Mouse (Mus musculus) heart, postnatal 25 days (tissue): ENCODE measurements at regions not wholly inside any gene's neighbourhood (a gene's known extent, or its start where the extent isn't known, plus 50 kb on each side); places are given as distances from the start of the nearest gene placed in this dataset.

ENCODE experiments used
- DNase-seq: peaks from one replicate; pipeline ENCODE4 v3.0.0; 2022; ENCODE audit warnings: low spot score
- intact Hi-C: fragments of 180-260 bp; cut with DNase I; formaldehyde crosslinking; loops from one replicate; pipeline ENCODE4 v1.15.1; 2025

- no peak for DNase-seq
- intact Hi-C loops: no loop called here
Observed at GRCm38 (mm10) chr5:85954526-85954925, 110.9 kb downstream of the Cenpc1 start.

DNA sequence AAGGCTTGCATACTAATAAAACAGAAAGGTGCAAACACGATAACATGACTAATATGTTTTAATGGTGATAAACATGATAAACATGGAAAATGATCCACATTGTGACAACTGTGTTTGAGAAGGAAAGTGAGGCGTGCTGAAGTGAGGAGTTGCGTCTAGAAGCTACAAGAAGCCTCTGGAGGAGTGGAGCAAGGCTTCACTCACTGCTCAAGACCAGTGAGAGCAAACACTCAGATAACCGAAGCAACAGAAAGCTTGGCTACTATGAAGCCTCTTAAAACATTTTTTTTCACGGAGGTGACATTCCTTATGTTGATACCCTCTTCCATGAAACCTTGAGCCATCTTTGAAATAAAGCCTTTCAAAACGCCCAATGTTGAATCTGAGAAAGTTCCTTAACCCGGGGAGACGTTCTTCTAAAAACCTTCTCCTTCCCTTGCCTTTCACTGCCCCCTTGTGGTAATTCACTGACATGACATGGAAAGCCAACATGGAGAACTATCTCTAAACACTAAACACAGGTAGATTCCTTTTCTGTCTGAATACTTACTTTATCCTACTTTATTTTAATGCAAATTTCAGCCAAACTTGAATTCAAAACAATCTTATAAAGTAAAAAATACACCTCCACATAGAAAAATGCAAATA is 128.6 kb downstream of the Cenpc1 start:
- no peak for DNase-seq
- intact Hi-C loops: no loop called here

DNA sequence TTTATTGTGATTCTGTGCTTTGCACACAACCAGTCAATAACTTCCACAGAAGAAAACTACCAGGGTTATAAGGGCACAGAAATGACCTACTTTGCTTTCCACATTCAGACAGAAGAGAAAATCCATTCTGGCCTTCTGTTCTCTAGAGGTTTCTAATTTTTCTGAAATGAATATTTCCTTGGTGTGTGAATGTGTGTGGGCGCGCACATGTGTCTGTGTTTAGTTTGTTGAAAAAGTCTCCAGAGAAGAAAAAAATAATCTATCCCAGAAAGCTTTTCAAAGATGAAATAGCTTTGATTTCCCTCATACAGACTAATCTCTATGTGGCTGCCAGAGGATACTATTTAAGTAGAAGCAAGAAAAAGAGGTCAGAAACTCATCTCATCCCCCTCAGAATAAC is 147.1 kb downstream of the Cenpc1 start:
- DNase-seq: no peak
- intact Hi-C loops: no loop called here

DNA sequence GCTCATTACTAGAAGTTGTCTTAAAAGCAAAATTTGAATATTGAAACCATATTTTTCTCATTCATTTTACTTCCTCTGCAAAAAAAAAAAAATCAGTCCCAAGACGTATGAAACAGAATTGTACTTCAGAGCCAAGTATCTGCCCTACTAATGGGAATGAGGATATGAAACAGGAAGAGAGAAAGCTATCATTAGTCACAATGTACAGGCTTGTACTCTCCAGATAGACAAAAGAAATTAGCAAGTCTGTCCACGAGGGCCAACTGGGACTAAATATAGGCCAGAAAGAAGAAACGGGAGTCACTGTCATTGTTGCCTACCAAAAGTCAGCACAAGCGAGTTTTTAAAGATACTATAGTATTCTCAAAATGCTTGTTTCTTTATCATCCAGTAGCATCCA is 150.4 kb downstream of the Cenpc1 start:
- intact Hi-C loops: no loop called here
- no peak for DNase-seq

DNA sequence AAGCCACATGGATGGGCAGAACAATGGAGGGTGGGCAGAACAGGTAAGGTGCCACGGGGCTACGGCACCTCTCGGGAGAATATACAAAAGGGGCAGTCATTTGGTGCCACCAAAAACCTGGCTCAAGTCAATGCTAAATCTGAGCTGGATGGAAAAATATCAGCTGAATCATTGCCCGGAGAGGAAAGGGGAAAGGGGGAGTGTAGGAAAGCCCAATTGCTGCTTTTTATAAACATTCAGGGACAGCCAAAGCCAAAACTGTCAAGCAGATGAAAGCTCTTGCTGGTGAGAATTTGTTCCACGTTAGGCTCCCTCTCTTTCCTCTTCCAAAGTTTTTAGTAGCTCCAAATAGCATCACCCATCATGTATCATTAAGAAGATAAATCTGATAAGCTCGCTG is 168.9 kb downstream of the Cenpc1 start:
- DNase-seq: no peak
- intact Hi-C loops: no loop called here

GRCm38 (mm10) chr5:85895814-85896213 is 169.6 kb downstream of the Cenpc1 start:
- intact Hi-C loops: no loop called here
- DNase-seq: no peak

GRCm38 (mm10) chr5:85870311-85870710 is 195.1 kb downstream of the Cenpc1 start:
- no peak for DNase-seq
- intact Hi-C loops: no loop called here

- intact Hi-C loops: no loop called here
- no peak for DNase-seq
Observed at GRCm38 (mm10) chr5:85832556-85832955, 232.8 kb downstream of the Cenpc1 start.

- DNase-seq: no peak
- intact Hi-C loops: no loop called here
Observed at GRCm38 (mm10) chr5:85795531-85796197, 269.7 kb downstream of the Cenpc1 start.

GRCm38 (mm10) chr5:85793148-85793547 is 272.2 kb downstream of the Cenpc1 start:
- intact Hi-C loops: no loop called here
- no peak for DNase-seq

- intact Hi-C loops: no loop called here
- no peak for DNase-seq
Observed at GRCm38 (mm10) chr5:85780730-85781454, 284.5 kb downstream of the Cenpc1 start.

GRCm38 (mm10) chr5:85780017-85780416 is 285.4 kb downstream of the Cenpc1 start:
- intact Hi-C loops: no loop called here

DNA sequence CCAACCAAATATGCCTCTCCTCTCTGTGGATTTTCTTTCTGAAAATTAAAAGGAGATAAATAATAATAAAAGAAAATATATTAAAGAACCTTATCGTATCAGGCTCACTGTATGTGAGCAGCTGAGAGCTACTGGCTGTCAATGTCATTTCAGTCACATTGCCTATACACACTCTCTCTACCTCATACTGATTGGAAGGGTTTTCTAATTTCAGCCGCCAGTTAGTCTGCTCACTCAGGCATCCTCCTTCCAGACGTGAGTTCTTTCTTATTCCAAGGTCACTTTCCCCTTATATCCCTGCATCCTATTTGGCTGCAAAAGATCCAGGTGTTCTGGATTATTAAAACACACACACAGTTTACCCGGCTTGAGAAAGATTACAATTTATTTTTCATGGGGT is 286.2 kb downstream of the Cenpc1 start:
- intact Hi-C loops: no loop called here
- no peak for DNase-seq

More at GRCm38 (mm10) chr5:85780017-85780416, 285.4 kb downstream of the Cenpc1 start:
- no peak for DNase-seq

DNA sequence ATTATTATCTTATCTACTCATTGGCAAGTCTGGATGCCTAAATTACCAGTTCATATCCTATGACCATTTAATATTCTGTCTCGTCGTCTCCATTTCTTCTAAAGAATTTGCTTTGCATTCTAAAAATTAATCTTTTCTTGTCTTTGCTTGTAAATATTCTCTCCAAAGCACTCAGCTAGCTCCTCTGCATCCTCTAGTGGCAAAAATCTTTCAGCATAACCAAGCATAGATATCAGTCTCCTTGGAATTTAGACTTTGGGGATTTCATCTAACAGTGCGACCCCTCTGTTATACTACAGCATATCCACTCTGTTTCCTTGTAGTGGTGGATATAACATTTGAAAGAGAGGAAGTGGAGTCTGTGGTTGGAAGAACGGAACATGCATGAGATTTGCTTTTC is 292.7 kb downstream of the Cenpc1 start:
- no peak for DNase-seq
- intact Hi-C loops: no loop called here

- intact Hi-C loops: no loop called here
- DNase-seq: no peak
Observed at GRCm38 (mm10) chr5:85772086-85772485, 293.3 kb downstream of the Cenpc1 start.

DNA sequence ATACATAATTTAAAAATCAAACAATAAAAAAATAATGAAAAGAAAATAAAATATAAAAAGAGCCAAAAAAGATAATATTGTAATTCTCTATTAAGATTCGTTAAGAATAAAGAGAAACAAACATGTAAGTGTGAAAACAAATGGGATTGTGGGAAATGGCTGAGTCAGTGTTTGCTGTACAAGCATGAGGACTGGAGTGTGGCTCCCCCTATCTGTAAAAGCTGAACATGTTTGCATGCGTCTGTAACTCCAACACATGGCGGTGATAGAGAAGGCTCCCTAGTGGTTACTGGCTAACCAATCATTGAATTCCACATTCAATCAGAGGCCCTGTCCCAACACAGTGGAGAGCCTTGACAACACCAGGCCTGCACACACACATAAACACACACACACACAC is 298.2 kb downstream of the Cenpc1 start:
- DNase-seq: no peak
- intact Hi-C loops: no loop called here

- intact Hi-C loops: no loop called here
- DNase-seq: no peak
Observed at GRCm38 (mm10) chr5:85756716-85757115, 308.7 kb downstream of the Cenpc1 start.

- no peak for DNase-seq
- intact Hi-C loops: no loop called here
Observed at GRCm38 (mm10) chr5:85754227-85754626, 311.2 kb downstream of the Cenpc1 start.

- no peak for DNase-seq
- intact Hi-C loops: no loop called here
Observed at GRCm38 (mm10) chr5:85753109-85753508, 312.3 kb downstream of the Cenpc1 start.

GRCm38 (mm10) chr5:85751649-85752048 is 313.7 kb downstream of the Cenpc1 start:
- intact Hi-C loops: no loop called here

GRCm38 (mm10) chr5:85750893-85751292 is 314.5 kb downstream of the Cenpc1 start:
- intact Hi-C loops: no loop called here

More at GRCm38 (mm10) chr5:85751649-85752048, 313.7 kb downstream of the Cenpc1 start:
- DNase-seq: no peak

More at GRCm38 (mm10) chr5:85750893-85751292, 314.5 kb downstream of the Cenpc1 start:
- no peak for DNase-seq
